Mouse (Mus musculus): ENCODE data around the gene Dner.

GRCm38 (mm10) chr1:84513201-84513600, 182.8 kb downstream of the Dner start:
- no peak for TF ChIP-seq CTCF (IDR thresholded peaks at IDR 0.05; ENCODE audit: low read depth, low read length)
- TF ChIP-seq POLR2A (IDR thresholded peaks at IDR 0.05; ENCODE audit: borderline replicate concordance, low read depth, low read length) = no peak

Data from bone marrow macrophage, adult 2 months (primary cell).